Mouse (Mus musculus): Measurements from ENCODE around the gene Macrod2. TPM values are rescaled to one million over a fixed set of nuclear protein-coding genes. Genes with fewer than 3 reads are reported as not detected.

The Macrod2 gene
- total RNA-seq, 2 experiments from 2014 or later, result 53.5 to 56.4 TPM

DNA sequence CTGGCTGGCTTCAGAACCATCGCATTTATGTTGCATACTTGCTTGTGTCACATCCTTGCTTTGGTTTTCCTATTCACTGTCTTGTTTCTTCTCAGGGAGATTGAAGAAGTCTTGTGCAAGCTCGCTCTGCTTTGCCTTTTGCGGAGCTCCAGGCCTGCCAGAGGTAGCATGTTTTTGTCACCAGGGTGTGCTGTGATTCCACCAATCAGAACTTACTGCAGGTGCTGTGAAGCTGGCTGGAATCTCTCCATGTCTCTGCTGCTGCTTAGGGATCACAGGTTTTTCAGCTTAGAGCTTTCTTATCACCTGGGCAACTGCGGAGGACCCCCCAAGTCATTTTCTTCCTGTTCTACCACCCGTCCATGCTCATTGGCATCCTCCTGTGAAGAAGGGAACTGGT is 105.8 kb downstream of the Macrod2 start:
- no peak overlapping the region for H3K4me3 ChIP-seq
- intact Hi-C loops (cut with DNase I), result loop anchor here (2.0 to 10.0 kb wide), 2 partner anchors 164 to 1754 kb away; no protein-coding TSS in a partner anchor
- H3K27ac ChIP-seq, result no peak overlapping the region
- peak; percentile 65 for TF ChIP-seq CTCF (IDR thresholded peaks at IDR 0.05)
- peak; percentile 52 to 64 for DNase-seq (ENCODE audit: extremely low spot score in 1 of 2, low spot score in 2 of 2)

DNA sequence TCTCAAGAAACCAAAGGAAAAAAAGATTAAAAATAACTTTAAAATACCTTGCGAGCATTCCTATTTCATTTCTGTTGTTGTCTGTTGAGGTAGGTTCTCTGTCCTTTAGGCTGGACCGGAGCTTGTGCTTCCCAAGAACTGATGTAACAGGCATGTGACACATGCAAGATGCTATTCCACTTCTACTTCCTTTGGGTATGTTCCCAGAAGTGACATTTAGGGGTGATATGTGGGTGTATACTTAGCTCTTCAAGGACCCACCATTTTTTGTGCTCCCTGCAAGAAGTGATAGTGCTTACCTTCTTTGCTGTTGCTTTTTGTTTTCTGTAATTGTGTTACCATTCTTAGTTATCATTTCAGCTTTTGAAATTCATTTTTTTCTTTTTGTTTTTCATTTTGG is 126.4 kb downstream of the Macrod2 start:
- DNase-seq (ENCODE audit: extremely low spot score in 1 of 2, low spot score in 2 of 2), result no peak
- no peak overlapping the region for H3K27ac ChIP-seq
- TF ChIP-seq CTCF (IDR thresholded peaks at IDR 0.05), result no peak
- intact Hi-C loops (cut with DNase I), result no loop called here
- H3K4me3 ChIP-seq, result no peak overlapping the region

DNA sequence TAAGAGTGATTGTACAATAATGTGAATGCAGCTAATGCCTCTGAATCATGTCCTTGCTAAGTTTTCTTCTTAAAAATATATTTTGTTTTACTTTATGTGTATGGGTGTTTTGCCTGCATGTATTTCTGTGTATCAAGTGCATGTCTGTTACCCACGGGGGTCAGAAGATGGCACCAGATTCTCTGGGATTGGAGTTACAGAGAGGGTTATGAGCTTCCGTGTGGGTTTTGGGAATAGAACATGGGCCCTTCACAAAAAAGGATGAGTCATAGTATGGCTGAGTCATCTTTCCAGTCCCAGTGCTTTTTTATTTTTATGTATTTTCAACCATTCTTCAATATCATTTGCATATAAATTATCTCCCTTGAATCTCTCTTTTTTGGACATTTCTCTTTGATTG is 135.1 kb downstream of the Macrod2 start:
- intact Hi-C loops (cut with DNase I), result no loop called here
- Histone ChIP-seq H3K27ac (0 out of 2 replicates have a peak overlapping the region, but pooled peaks have one; percentile 4), H3K4me3 (no peak overlapping the region)
- TF ChIP-seq CTCF (IDR thresholded peaks at IDR 0.05), result peak; percentile 49
- DNase-seq (ENCODE audit: extremely low spot score in 1 of 2, low spot score in 2 of 2), result no peak

DNA sequence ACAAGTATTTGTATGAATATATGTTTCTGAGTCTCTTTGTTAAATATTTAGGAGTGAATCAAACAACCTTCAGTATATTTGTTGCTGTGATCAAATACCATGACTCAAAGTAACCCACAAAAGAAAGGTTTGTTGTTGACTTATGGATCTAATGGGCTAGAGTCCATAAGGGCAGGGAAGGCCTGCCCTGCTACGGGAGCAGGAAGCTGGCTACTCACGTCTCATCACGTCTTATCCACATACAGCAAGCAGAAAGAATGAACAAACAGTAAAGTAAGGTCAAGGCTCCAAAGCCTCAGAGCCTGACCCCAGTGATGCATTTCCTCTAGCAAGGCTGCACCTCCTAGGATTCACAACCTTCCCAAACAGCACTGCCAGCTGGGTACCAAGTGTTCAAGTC is 136.9 kb downstream of the Macrod2 start:
- DNase-seq (ENCODE audit: extremely low spot score in 1 of 2, low spot score in 2 of 2), result no peak
- Histone ChIP-seq H3K27ac (no peak overlapping the region), H3K4me3 (no peak overlapping the region)
- TF ChIP-seq CTCF (IDR thresholded peaks at IDR 0.05), result no peak
- intact Hi-C loops (cut with DNase I), result no loop called here

DNA sequence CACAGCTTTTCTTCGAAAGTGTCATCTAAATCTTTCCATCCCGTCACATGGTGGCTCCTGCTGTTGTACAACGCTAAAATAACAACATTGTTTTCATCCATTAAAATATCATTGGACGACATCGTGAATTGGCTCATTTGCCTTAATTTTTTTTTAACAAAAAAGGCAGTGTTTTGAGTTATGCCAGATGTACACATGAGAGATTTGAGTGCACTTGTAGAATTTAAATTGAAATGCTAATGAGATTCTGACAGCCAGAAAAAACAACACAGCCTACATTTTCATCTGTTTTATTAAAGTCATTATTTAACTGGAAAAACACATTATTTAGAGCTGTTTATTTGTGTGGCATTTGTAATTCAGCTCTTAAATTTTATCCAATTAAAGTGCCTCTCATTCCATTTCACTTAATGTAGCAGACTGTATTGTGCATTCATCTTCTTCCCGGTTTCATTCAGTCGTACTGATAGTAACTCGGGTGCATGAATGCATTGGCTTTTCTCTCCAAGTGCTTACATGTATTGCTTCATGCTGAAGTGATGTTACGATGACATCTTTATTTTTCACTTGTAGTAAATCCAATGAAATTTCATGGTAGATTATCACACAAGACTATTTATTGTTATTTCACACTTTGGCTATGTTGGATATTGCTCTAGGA is 137.9 kb downstream of the Macrod2 start:
- DNase-seq (ENCODE audit: extremely low spot score in 1 of 2, low spot score in 2 of 2), result no peak
- Histone ChIP-seq H3K27ac (no peak overlapping the region), H3K4me3 (no peak overlapping the region; the same call in 1 of the 2 replicates)
- intact Hi-C loops (cut with DNase I), result no loop called here
- no peak for TF ChIP-seq CTCF (IDR thresholded peaks at IDR 0.05)

DNA sequence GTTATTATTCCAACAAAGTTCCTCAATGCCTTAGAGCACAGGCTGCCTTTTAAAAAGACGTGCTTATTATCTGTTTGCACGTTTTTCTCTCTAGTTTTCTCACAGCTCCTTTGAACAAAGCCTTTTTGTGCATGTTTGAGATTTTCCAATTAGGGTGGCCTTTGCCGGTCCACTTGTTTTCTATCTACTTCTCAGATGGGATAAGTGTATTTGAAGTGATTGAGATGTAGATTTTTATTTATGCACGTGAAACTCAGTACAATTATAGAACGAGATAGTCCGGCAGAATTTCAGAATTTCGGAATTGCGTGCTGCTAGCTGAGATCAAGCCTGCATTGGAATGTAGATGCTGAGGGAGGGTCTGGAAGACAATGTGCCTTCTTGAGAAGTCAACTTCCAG is 138.5 kb downstream of the Macrod2 start:
- Histone ChIP-seq H3K27ac (no peak overlapping the region), H3K4me3 (no peak overlapping the region; the same call in 1 of the 2 replicates)
- DNase-seq (ENCODE audit: extremely low spot score in 1 of 2, low spot score in 2 of 2), result no peak
- intact Hi-C loops (cut with DNase I), result loop anchor here (2.0 kb wide), 1 partner anchor 127 kb away; no protein-coding TSS in a partner anchor
- no peak for TF ChIP-seq CTCF (IDR thresholded peaks at IDR 0.05)

DNA sequence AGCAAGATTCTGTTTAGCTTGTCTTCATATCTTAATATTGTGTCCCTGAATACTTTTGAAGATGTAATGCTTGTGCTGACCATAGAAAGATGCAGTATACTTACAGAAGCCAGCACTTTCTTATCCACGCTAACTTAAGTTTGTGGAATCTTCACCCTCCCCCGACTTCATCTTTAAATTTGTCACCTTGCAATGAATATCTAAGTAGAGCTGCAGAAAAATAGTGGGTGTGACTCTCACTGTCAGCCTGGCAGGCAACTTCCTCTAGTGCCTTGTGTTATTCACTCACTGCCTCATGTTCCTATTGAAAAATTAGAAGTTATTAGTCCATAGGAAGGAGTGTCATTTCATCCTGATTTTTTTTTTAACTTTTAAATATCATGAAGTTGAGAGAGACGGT is 139.5 kb downstream of the Macrod2 start:
- no peak for TF ChIP-seq CTCF (IDR thresholded peaks at IDR 0.05)
- intact Hi-C loops (cut with DNase I), result loop anchor here (2.0 kb wide), 1 partner anchor 126 kb away; no protein-coding TSS in a partner anchor
- Histone ChIP-seq H3K27ac (no peak overlapping the region), H3K4me3 (no peak overlapping the region)
- no peak for DNase-seq (ENCODE audit: extremely low spot score in 1 of 2, low spot score in 2 of 2)

DNA sequence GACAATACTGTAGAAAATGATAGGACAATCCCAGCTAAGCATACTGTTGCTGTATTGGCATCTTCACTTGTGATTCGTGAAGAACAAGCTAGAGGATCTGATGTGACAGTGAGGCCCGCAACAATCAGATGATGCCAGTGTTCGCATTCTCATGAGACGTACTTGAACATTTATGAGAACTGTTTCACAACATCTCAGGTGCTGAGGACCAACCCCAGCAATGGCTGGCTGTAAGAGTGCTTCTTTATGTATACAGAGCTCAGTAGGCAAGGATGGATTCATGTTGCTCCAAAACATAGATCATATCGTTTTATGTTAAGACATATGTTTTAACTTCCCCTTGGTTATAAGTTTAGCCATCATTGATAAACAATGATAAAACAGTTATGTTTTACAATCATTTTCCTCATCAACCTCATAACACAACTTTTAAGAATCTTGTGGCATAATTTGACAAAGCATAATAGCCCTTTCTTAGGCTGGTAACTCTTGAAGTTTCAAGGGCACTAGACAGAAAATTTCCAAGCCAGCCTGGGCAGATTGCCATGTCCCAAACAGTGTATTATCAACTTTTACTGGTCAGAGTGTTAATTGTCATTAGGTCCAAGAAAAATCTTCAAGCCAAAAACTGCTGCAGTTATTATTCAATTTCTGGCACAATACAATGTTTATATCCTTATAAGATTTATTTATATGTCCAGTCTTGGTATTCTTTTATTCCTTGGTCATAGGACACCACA is 140.9 kb downstream of the Macrod2 start:
- DNase-seq (ENCODE audit: extremely low spot score in 1 of 2, low spot score in 2 of 2), result no peak
- no peak for TF ChIP-seq CTCF (IDR thresholded peaks at IDR 0.05)
- Histone ChIP-seq H3K27ac (no peak overlapping the region), H3K4me3 (no peak overlapping the region)
- intact Hi-C loops (cut with DNase I), result loop anchor here (2.0 kb wide), 1 partner anchor 125 kb away; no protein-coding TSS in a partner anchor

DNA sequence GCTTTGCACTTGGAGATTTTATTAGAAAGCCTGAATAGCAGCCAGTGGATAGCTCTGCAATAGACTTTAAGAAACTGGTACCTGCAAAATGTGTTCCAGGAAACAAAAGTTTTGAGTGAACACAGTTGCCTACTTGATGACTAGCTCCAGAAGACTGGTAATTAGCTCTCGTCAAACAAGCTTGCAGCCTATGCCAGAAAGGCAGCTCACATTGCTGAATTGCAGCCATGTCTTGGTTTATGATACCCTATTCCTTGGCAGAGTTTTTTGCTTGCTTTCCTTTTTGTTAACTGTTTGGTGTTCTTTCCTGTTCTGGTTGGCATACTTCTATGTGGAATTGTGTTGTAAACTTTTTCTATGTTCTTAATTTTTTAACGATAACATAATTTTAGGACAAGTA is 154.2 kb downstream of the Macrod2 start:
- no peak for DNase-seq (ENCODE audit: extremely low spot score in 1 of 2, low spot score in 2 of 2)
- no peak for TF ChIP-seq CTCF (IDR thresholded peaks at IDR 0.05)
- H3K4me3 ChIP-seq, result no peak overlapping the region
- intact Hi-C loops (cut with DNase I), result no loop called here
- H3K27ac ChIP-seq, result no peak overlapping the region

DNA sequence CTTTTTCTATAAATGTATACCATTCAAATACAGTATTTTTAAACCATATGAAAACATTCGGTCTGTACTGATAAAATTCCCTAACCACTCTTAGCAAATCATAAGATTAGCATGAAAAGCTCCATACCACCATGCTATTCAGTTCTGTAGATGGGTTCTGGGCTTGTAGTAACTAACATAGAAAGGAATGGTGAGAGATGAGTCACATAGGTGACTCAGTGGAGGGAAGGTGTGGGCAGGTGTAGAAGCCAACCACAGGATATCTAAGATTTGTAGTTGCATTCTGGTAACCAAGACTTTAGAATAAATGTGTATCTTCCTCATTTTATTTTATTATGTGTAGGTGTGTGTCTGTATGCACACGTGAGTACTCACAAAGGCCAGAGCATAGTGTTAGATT is 166.3 kb downstream of the Macrod2 start:
- TF ChIP-seq CTCF (IDR thresholded peaks at IDR 0.05), result no peak
- Histone ChIP-seq H3K4me3 (no peak overlapping the region), H3K27ac (no peak overlapping the region)
- no peak for DNase-seq (ENCODE audit: extremely low spot score in 1 of 2, low spot score in 2 of 2)
- intact Hi-C loops (cut with DNase I), result no loop called here

DNA sequence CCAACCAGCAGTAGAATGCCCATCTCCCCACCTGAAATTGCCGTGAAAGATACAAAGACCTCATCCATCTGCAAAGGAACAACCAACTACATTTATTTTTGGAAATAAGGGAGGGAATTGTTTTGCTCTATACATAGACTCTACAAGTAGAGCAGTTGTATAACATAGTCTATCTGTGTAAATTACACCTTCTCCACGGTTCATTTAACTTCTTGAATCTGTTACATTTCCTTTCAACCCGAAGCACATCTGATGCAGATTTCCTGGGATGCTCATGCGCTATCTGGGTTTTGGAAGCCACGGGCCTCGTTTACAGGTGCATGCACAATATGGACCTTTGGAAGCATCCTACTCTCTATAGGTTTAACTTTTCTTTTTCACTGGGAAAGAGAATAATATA is 175.8 kb downstream of the Macrod2 start:
- H3K4me3 ChIP-seq, result no peak overlapping the region
- no peak for TF ChIP-seq CTCF (IDR thresholded peaks at IDR 0.05)
- peak overlapping the region; percentile 20; the same call in 1 of the 2 replicates for H3K27ac ChIP-seq
- no peak for DNase-seq (ENCODE audit: extremely low spot score in 1 of 2, low spot score in 2 of 2)
- intact Hi-C loops (cut with DNase I), result no loop called here

DNA sequence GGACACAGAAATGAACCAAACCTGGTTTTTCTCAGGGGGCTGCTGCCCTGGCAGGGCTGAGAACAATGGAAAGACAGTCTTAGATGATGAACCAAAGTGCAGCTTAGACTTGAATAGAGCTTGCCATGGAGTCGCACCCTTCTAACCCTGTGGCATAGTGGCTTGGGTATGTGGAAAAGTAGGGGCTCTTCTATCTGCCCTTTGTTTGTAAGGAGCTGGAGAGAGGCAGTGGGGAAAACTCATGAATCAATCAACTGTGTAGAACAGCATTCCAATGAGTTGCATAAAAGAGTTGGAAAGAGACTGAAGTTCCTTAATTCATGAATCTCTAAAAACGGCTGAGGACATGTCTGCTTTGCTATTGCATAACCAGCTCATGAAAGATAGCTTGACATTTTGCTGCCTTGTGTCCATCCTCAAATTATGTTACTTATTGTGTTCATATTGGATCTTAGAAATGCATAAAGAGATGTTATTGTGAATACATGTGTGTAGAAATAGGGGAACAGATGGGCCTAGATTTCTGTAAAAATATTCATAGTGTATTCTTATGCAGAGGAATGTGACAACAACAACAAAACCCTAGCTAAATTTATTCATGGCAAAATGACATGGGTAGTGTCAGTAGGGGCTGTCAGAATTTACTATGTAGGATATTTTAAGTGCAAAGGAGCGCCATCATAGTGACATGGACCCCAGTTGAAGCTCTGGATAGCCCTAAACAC is 197.6 kb downstream of the Macrod2 start:
- no peak for DNase-seq (ENCODE audit: extremely low spot score in 1 of 2, low spot score in 2 of 2)
- H3K4me3 ChIP-seq, result no peak overlapping the region
- no peak overlapping the region for H3K27ac ChIP-seq
- intact Hi-C loops (cut with DNase I), result no loop called here
- no peak for TF ChIP-seq CTCF (IDR thresholded peaks at IDR 0.05)

All from left cerebral cortex, adult 2 months (tissue).